Mouse (Mus musculus) embryonic fibroblast, embryonic 13.5 days (primary cell): ENCODE measurements at regions not wholly inside any gene's neighbourhood (a gene's known extent, or its start where the extent isn't known, plus 50 kb on each side); places are given as distances from the start of the nearest gene placed in this dataset.

ENCODE experiments used
- CTCF ChIP-seq: IDR thresholded peaks from 2 replicates; pipeline ENCODE4 v1.5.1; 2011; ENCODE audit warnings: mild to moderate bottlenecking, control low read depth, low read length, moderate library complexity, borderline replicate concordance; ENCODE audit not compliant: insufficient read depth
- POLR2A ChIP-seq: IDR thresholded peaks from 2 replicates; pipeline ENCODE4 v1.6.1; 2011; ENCODE audit warnings: low read depth, mild to moderate bottlenecking, control low read depth, low read length, moderate library complexity

DNA sequence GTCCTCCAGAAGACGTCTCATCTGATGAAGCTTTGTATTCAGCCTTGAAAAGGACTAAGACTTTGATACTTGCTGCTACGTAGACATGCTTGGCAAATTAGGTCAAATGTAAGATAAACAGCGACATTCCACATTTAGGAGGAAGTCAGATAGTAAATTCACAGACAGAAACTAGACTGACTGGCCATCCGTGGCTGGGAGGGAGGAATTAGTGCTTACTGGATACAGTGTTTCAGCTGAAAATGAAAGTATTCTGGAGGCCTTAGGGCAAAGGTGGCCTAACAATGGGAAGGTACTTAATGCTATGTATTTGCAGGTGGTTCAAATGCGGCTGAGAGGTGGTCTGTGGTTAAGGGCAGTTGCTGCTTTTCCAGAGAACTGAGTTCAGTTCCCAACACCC is 137.1 kb downstream of the Map3k7 start:
- TF ChIP-seq CTCF (no peak), POLR2A (no peak)
